Mouse (Mus musculus): ENCODE measurements around the gene Lrrc4b.

DNA sequence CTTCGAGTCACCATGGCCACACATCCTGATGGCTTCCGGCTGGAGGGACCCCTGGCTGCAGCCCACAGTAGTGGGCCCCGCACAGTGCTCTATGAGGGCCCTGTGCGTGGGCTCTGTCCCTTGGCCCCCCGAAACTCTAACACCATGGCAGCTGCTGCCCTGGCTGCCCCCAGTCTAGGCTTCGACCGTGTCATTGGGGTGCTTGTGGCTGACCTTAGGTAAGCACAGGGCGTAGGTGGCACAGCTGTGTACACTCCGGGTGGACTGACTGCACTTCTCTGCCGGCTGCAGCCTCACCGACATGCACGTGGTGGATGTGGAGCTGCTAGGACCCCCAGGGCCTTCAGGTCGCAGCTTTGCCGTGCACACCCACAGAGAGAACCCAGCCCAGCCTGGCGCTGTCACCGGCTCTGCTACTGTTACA, 38.1 kb downstream of the Lrrc4b start:
- no peak for TF ChIP-seq HCFC1 (IDR thresholded peaks at IDR 0.05; ENCODE audit: borderline replicate concordance, insufficient read depth, low read length)
- TF ChIP-seq ZNF384 (IDR thresholded peaks at IDR 0.05; ENCODE audit: low read depth, low read length), result no peak
- TF ChIP-seq ZC3H11A (IDR thresholded peaks at IDR 0.05; ENCODE audit: borderline replicate concordance, low read depth, low read length), result no peak
- TF ChIP-seq MAFK (IDR thresholded peaks at IDR 0.05; ENCODE audit: insufficient read depth, low read depth, low read length), result no peak
